Mouse (Mus musculus): Measurements from ENCODE around the gene Fasn.
"Not testable (repeated sequence)": the region's sequence is repeated elsewhere in the genome, so short reads cannot be mapped to it uniquely, and the experiment has no call there.

Gene Fasn

DNA sequence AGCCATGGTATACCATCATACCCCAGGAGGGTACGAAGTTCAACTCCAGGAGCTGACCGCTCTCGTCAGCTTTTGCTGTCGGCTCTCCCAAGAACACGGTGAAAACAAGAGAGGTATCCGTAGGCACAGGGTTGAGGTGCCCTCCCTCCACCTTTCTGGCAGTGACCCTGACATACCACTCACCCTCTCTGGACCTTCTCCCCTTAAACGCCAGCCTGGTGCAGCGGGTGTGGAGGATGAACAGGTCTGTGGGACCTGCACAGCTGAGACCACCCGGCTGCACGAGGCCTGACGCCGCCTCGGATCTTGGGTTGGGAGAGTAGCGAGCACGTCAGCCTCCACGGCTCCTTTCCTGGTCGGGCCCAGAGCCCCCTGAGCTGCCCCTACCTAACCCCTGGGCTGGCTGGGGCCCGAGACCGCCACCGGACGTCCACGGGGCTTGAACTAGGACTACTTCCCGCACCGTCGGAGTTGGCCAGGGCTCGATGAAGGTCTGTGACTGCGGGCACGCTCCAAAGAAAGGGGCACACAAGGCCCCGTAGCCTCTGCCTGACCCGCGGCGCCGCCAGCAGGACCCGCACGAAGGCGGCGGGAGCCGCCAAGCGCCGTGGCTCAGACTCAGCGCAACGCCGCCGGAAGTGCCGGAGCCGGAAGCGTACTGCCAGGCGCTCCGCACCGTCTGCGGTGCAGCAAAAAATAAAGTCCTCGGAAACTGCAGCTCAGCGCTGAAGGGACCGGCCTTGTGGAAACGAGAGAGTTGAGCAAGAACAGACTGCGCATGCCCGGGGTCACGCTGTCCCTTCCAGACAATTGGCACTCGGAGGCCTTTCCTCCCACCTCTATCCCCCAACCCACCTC lies 28.4 kb downstream of the Fasn start, which contains the start of gene Dus1l:
TSS of gene Dus1l (minus strand) at position 648 of the 858 bp plus-strand sequence.
- peak; percentile 96 for DNase-seq

DNA sequence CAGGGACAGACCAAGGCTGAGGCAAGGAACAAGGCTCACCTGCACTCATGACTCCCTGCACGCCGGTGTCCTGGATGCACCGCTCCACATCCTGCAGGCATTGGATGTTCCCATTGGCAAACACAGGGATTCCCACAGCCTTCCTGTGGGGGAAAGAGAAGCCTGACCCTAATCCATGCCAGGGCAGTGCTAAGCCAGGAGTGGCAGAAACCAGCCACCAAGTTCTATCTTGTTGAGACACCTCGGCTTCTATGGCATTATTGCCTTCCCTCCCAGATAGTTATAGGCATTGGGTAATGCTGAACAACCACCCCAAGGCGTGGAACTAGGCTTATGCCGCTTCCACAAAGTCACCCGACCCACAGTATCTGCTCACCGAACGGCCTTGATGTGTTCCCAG lies 31.7 kb downstream of the Fasn start:
- no peak for DNase-seq

DNA sequence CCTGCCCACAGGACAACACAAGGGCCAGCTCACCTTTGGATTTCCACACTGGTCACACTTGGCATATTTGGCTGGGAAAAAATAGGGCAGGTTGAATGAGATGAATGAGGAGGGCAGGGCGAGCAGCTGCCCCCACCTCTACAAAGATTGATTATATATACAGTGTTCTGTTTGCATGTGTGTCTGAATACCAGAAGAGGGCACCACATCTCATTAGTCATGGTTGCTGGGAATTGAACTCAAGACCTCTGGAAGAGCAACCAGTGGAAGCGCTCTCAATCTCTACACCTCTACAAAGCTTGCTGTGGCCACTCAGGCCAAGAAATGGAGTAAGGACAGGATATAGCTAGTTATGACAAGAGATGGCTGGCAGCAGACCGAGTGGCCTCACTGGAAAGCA lies 34.5 kb downstream of the Fasn start:
- DNase-seq = no peak

DNA sequence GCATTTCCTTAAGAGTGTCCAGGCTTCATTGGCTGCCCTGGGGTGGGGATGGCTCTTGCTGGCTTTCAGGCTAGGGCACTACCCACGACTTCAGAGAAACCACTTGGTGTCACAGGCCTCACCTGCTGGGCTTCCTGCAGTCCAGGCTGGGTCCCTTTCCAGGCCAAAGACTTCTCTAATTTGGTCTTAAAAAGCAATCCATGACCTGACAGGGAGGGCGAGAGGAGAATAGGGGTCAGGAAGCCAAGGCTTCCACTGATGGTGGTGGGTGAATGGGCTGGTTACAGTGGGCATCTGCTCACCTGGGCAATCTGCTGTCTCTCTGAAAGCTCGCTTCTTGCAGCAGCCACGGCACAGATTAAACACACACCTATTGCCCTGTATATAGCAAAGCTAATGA lies 35.0 kb downstream of the Fasn start:
- no peak for DNase-seq

DNA sequence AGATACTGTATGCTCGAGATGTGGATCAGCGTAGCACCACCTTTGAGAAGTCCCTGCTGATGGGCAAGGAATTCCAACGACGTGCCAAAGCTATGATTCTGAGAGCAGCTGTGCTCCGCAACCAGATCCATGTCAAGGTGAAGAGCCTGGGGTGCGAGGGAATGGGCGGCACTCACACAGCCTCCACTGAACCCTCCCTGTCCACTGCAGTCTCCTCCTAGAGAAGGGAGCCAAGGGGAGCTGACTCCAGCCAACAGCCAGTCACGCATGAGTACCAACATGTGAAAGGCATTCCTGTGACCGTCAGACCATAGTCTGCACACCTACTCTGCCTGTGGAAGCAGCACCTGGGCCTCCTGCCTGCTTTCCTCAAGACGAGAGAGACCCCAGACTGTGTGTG lies 35.9 kb downstream of the Fasn start:
- DNase-seq = not testable (repeated sequence)

DNA sequence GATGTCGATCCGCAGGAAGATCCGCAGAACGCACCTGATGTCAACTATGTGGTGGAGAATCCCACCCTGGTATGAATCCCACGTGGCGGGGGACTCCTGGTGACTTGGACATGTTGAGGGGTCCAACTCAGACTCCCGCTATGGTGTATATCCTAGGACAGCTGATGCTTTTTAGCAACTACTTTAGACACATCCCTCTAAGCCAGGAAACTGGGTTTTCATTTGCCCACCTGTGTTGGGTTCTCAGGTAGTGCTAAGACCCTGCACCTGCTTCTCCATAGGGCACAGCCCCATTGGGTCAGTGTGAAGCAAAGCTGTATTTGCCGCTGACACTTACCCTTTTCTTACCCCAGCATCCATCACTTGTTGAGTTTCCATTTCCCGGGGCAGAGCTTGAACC lies 39.2 kb downstream of the Fasn start:
- no peak for DNase-seq

DNA sequence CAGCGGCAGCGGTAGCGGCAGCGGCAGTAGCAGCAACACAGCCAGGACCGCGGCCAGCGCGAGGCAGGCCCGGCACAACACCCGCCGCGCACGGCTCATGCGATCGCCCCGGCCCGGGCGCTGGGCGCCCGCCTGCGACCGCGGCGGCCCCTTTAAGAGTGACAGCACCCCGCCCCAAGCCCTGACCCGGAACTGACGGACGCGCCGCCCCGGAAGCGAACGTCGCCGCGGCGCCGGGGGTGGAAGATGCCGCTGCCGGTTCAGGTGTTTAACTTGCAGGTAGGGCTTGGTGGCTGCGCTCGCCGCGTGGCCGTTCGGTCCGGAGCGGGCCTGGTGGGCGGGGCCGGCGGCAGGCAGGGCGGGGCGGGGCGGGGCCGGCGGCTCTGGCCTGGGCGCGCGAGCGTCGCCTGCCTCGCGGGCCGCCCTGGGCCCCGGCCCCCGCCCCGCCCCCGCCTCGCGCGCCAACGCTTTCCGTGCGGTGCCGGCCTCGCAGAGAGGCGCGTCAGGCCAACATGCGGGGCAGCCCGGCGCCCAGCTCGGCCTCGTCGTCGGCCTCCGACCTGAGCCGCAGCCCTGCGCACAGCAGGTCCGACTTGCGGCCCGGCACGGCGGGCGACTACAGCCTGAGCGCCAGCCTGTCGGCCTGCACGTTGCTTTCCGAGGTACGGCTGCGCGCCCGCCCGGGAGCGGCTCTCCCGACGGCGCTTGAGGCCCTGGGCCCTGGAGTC lies 40.1 kb downstream of the Fasn start, which contains the start of the genes Rfng and Gps1:
TSS of gene Rfng (minus strand) at position 144 of the 728 bp plus-strand sequence.
TSS of gene Gps1 (plus strand) at position 209 of the 728 bp plus-strand sequence.
- peak; percentile 88 for DNase-seq

DNA sequence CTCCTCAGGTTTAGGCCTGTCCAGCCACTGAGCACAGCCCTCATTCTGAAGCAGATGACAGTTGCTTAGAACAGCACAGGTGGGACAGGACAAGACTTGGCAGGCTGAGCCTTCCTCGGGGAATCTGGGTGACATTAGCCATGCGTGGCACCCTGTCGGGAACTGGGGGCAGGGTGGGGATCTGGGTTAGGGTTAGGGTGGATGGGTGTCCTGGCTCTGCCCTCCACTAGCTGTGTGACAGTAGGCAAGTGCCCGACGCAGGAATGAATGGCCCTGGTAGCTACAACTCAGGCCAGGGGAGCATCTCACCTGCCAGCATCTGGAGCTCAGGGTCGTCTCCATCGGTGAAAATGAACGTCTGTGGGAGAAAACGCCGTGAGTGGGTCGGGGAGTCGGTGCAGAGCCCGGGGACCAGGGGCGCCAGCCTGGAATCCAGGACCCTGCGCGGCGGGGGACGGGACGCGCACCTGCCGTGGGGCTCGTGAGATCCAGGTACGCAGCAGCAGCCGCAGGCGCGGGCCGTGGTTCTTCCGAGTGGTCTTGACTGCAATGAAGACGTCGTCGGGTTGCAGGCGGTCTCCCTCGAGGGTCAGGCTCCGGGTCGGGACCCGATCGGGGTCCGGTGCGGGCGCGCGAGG lies 40.8 kb downstream of the Fasn start:
- no peak for DNase-seq

DNA sequence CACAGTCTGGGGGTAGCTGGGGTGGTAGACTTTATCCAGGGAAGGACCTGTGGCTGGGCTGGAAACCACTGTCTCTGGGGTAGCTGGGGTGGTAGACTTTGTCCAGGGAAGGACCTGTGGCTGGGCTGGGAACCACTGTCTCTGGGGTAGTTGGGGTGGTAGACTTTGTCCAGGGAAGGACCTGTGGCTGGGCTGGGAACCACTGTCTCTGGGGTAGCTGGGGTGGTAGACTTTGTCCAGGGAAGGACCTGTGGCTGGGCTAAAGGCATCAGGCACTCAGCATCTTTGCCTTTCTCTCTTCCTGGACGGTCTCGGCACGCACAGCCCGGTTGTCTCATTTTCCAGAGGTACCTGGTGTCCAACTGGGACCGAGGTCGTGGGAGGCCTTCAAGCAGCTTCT lies 43.0 kb downstream of the Fasn start:
- DNase-seq = not testable (repeated sequence)

DNA sequence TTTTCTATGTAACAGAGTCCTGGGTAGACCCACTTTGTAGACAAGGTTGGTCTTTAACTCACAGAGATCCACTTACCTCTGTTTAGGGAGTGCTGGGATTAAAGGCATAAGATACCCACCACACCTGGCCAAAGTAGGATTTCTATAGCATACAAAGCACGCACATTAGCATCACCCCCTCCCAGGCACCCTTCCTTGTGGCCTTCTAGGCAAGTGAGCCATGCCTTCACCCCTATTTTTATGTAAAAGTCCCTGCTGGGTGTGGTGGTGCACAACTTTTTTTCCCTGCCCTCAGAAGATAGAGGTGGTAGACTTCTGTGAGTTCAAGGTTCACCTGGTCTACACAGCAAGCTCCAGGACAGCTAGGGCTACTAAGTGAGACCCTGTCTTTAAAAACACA lies 44.5 kb downstream of the Fasn start:
- DNase-seq = no peak

DNA sequence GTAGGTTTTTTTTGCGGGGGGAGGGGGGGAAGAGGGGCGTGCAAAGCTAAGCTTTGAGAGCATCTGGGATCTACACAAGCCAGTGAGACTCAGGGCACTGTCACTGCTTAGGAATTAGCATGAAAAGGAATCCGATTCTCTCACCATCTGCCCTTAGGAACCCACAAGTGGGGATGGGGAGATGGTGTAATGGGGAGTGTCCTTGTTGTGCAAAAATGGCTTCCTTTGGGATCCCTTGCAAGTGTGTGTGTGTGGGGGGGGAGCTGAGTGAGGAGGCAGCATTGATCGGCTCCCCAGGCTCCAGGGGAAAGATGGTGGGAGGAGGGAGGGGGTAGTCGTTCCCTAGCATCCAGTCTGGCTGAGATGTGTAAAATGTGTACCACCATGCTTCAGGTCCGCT lies 47.2 kb downstream of the Fasn start:
- DNase-seq = no peak

DNA sequence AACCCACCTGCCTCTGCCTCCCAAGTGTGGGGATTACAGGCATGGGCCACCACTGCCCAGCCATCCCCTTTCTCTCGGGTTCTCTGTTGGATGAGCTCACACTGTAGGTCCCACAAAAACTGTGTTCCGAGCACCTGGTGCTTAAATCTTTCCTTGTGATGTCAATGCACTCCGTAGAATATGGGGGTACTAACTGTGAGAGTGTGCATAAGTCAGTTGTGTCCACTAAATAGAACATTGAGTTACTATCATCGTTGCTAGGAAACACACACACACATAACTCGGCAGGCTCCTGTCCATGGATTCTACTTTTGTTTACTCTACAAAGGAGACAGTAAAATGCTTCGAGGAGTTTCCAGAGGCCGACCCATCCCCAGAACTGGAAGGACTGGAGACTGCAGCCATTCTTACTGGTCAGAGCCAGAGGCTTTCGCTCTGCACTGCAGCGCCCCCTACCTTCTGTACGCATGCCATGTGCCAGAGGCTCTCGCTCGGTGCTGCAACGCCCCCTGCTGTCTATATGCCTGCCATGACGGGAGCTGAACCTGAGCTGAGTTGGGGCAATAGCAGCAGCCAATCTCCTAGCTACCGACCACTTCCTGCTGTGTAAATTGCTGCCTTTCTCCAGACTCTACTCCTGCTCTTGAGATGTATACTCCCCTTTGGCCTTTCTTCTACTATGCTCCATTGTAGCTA lies 48.4 kb downstream of the Fasn start:
- DNase-seq = peak; percentile 91

DNA sequence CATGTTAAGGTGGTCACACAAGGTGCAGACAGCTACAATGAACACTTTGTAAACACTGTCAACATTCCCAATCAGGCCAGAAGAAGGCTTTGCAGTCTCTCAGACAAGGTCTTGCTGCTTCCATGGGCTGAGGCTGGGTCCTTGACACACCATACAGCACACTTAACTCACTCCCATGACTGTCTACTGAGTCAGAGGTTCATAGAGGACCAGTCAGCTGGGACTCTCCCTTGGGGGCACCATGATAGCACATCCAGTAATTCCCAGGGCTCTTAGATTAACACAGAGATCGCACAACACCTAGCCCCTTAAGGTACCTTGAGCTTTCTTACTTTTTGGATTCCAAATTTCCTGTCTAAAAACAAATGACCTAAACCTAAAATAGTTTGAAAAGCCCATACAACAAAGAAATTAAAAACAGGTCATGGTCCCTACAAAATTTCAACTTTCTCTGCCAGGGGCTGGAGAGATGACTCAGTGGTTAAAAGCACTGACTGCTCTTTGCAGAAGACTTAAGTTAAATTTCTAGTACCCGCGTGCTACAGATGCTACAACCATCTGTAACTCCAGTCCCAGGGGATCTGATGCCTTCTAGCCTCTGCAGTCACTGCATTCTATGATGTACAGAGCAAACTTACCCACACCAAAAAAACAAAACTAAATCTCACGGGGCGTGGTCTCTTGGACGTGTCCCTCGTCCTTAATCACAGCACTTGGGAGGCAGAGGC lies 50.7 kb downstream of the Fasn start:
- no peak for DNase-seq

DNA sequence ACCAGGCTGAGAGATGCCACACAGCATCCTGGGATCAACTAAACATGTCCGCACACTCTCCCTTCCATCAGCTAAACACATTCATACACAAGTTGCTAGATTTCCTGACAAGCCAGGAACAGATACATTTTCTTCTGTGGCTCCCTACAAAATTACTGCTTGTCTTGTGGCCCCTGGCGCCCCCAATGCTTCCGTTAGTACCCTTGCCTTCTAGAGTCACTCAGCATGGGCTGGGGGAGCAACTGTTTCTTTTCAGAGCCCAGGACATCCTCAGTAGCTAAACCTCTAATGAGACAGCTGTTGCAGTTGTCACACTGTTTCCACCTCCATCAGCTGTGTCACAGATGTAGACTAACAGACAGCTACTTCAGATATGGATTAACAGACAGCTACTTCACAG lies 51.6 kb downstream of the Fasn start:
- no peak for DNase-seq

DNA sequence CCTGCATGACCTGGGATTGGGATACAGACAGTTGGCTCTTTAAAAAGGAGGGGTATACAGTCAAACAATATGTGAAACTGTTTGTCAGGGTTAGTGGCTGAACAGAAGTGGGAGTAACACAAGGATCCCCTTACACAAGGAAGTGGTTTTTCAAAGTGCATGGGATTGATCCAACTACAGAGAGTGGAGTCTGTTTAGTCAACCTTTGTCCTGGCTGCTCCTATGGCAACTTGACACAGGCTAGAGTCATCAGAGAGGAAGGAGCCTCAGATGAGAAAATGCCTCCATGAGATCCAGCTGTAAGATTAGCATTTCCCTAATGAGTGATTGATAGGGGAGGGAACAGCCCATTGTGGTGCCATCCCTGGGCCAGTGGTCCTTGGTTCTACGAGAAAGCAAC lies 56.1 kb downstream of the Fasn start:
- no peak for DNase-seq

DNA sequence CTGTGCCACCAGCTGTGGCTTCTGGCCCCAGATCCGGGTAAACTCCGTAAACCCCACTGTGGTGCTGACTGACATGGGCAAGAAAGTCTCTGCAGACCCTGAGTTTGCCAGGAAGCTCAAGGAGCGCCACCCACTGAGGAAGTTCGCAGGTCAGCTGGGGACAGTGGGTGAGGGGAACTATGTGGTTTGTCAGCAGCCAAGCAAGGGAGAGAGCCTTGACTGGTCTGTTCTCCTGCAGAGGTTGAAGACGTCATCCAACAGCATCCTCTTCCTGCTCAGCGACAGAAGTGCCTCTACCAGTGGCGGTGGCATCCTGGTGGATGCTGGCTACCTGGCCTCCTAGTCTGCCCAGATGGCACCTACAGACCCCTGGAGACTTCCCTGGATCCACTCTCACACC lies 57.3 kb downstream of the Fasn start:
- not testable (repeated sequence) for DNase-seq

DNA sequence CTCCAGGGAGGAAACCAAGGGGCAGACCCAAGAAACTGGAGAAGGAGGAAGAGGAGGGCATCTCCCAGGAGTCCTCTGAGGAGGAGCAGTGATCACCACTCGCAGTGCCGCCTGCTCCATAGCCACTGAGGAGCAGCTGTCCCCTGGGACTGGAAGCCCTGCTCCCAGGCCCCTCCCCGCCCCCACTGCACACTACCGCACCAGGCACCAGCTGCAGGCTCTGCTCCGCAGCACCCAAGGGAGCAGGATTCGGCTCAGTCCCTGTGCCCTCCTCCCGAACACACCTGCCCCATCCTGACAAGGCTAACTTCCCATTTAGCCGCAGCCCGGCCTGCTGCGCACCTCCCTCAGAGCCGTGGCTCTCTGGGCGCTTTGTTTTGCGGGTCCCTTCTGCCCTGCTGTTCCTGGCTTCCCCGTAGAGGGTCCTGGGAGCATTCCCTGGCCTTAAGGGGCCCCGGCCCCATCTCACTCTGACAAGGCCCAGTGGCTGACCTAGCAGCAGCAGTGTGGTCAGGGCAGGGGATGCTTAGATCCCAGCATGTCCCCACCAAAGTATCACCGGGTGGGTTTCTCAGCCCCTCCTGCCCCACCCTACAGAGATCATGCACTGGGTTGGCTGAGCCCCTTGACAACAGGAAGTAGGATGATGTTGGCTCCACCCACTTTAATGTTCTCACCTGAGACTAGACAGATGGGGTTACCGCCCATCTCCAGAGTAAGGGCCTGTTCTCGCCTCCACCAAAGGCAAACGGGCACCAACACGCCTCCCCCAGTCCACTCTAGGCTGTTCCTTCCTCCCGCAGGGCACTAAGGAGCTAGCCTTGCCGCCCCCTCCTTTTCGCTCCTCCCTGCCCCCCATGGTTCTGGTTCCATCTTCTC lies 61.0 kb downstream of the Fasn start:
- not testable (repeated sequence) for DNase-seq

DNA sequence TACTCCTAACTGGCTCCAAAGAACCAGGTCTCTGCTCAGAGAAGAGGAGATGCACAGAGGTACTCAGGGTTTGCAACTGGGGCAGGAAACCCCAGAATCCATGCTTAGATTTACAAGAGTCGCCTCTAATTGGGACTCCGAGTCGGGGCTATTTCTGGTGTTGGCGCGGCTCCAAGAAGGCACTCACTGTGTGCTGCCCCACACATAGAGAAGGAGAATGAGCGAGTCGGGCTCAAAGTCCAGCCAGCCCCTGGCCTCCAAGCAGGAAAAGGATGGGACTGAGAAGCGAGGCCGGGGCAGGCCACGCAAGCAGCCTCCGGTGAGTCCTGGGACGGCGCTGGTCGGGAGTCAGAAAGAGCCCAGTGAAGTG lies 61.7 kb downstream of the Fasn start, which contains the start of gene Hmga1b:
TSS of gene Hmga1b (plus strand) at position 123 of the 370 bp plus-strand sequence.
- not testable (repeated sequence) for DNase-seq

DNA sequence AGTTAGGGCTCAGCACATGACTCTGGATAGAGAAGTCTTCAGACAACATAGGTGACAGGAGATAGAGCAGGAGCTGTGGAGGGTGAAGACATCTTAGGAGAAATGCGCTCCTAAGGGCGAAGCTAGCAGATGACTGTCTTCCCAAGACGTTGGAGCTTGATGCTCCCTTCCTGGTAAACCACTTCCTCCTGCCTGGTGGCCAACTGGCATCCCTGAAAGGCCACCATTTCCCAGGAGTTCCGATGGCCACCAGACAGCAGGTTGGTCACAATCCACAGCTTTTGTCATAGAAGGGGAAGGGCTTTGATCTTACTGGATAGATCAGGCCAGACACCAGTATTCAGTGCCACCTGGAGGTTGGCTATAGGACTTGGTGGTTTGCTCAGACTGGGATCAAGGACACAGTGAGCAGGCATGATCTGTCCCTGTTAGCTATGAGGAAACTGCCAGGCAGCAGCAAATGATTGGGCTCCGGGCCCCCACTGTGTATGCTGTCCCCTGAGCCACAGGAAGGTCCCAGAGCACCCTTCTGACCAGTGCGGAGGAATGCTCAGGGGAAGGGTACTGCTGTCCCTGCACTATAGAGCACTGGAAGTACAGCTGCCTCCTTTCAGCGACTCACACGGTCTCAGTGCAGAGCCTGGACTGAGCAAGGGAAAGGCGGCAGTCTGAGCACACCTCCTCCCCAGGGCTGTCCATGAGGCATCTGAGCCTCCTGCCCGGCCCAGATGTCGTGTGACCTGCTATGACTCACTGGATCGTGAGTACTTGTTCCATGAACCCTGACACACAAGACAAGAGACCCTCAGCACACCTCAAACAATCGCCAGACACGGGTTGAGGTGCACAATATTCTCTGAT lies 62.3 kb downstream of the Fasn start:
- DNase-seq = no peak

DNA sequence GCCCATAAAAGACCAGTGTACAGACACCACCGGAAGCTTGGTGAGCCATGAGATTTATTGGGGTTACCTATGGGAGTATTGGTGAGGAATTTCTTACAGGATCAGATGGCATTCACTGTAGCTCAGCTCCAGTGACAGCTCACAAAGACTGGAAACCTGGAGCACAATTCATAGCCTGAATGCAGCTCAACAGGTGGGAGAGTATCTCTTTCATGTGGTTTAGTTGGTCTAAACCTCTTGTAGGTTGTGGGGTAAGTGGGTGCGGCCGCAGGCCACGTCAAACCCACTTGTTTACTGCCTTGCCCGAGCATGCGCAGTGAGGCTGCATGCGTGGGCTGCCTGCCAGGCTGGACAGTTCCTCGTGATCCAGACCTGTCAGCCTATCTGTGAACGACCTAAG lies 64.1 kb downstream of the Fasn start:
- no peak for DNase-seq
